Mouse (Mus musculus): ENCODE results near the gene B4galnt1. TPM values are rescaled to one million over a fixed set of nuclear protein-coding genes. Genes with fewer than 3 reads are reported as not detected.
"Not testable (repeated sequence)": the region's sequence is repeated elsewhere in the genome, so short reads cannot be mapped to it uniquely, and the experiment has no call there.

The B4galnt1 gene
- polyA plus RNA-seq, 1 experiment: 76.1 TPM

DNA sequence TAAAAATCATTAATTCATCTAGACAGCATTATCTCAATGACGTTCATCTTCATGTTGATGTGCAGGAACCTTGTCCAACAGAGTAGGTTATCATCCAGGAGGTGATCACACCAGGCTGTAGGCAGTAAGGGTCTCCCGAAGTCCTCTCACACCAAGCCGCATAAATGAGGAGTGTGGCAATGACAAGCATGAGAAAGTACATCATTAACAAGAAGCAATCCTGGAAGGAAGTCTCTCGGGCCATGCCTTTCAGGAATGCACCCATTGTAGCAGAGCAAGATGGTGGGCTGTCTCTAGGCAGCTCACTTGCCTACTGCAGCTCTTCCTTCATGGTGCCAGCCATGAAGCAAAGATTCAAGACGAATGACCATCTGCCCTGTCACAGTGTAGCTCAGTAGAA is 10.4 kb upstream of the B4galnt1 start:
- Histone ChIP-seq H3K27me3 (replicated peaks) (peaks cover 2% of the 10 kb centered on the region), H3K9me3 (0 out of 2 replicates have a peak, but pooled peaks cover 4% of the 10 kb centered on the region), H3K4me3 (replicated peaks) (no peak overlapping the region), H3K4me1 (peaks cover 18% of the 10 kb centered on the region), H3K36me3 (replicated peaks; ENCODE audit: low read length) (no peaks in the 10 kb centered on the region)
- TF ChIP-seq GATA1 (IDR thresholded peaks at IDR 0.05; ENCODE audit: borderline replicate concordance, low read length) (no peak), FLI1 (IDR thresholded peaks at IDR 0.05; ENCODE audit: low read length) (no peak)

DNA sequence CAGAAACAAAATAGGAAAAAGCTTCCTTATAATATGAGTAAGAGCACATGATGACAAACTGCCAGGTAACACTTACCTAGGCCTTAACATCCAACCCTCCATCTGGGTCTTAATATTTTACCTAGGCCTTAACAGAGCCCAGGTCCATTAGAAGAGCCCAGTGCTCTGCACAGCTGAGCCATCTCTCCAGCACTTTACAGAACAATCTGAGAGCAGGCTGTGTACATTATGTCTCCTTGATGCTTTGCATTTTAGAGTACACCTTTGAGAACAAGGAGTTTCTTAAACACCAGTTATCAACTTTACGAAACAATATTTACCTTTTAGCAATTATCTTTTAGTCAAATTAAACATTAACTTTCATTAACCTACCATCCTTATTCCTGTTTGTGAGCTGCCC is 8.9 kb upstream of the B4galnt1 start:
- Histone ChIP-seq H3K36me3 (replicated peaks; ENCODE audit: low read length) (no peaks in the 10 kb centered on the region), H3K9me3 (0 out of 2 replicates have a peak, but pooled peaks cover 4% of the 10 kb centered on the region), H3K4me1 (peaks cover 3% of the 10 kb centered on the region), H3K4me3 (replicated peaks) (no peak overlapping the region), H3K27me3 (replicated peaks) (peaks cover 2% of the 10 kb centered on the region)
- TF ChIP-seq GATA1 (IDR thresholded peaks at IDR 0.05; ENCODE audit: borderline replicate concordance, low read length): no peak

DNA sequence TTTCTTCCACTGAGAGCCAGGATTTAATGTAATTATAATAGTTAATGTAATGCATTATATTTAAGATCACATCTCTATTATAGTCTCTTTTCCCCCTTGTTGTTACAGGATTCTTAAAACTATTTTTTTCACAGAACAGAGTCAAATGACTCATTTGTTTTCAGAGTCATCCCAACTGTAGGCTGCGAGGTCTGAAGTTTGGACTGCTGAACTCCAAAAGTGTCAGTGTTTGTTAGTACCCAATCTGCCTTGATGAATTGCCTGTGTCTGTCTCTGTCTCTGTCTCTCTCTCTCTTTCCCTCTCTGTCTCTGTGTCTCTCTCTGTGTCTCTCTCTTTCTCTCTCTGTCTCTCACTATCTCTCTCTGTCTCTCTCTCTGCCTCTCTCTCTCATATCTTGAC is 8.5 kb upstream of the B4galnt1 start:
- H3K4me3 ChIP-seq (replicated peaks): no peak overlapping the region
- H3K27me3 ChIP-seq (replicated peaks): peaks cover 2% of the 10 kb centered on the region
- H3K9me3 ChIP-seq: 0 out of 2 replicates have a peak, but pooled peaks cover 4% of the 10 kb centered on the region
- H3K36me3 ChIP-seq (replicated peaks; ENCODE audit: low read length): no peaks in the 10 kb centered on the region
- H3K4me1 ChIP-seq: no peaks in the 10 kb centered on the region
- TF ChIP-seq GATA1 (IDR thresholded peaks at IDR 0.05; ENCODE audit: borderline replicate concordance, low read length): no peak
- no peak for TF ChIP-seq FLI1 (IDR thresholded peaks at IDR 0.05; ENCODE audit: low read length)

DNA sequence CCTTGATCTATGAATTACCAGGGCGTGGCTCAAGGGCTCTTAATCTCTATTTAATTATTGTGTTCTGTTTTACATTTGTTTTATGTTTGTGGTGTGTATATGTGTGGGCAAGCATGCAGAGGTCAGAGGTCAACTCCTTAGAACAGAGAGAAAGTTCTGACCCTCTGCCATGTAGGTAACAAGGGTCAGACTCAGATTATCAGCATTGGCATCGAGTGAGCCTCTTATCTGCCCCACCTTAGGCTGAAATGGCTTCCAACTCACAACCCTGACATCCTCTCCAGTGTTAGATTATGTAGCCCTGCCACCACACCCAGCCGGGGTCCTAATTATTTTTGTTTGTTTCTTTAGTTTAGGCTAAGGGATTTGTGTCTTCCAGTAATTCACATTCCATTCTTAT is 6.6 kb upstream of the B4galnt1 start:
- TF ChIP-seq FLI1 (IDR thresholded peaks at IDR 0.05; ENCODE audit: low read length) (no peak), GATA1 (IDR thresholded peaks at IDR 0.05; ENCODE audit: borderline replicate concordance, low read length) (no peak)
- Histone ChIP-seq H3K9me3 (no peaks in the 10 kb centered on the region), H3K36me3 (replicated peaks; ENCODE audit: low read length) (no peaks in the 10 kb centered on the region), H3K4me3 (replicated peaks) (no peak overlapping the region), H3K4me1 (peaks cover 10% of the 10 kb centered on the region), H3K27me3 (replicated peaks) (peaks cover 2% of the 10 kb centered on the region)

DNA sequence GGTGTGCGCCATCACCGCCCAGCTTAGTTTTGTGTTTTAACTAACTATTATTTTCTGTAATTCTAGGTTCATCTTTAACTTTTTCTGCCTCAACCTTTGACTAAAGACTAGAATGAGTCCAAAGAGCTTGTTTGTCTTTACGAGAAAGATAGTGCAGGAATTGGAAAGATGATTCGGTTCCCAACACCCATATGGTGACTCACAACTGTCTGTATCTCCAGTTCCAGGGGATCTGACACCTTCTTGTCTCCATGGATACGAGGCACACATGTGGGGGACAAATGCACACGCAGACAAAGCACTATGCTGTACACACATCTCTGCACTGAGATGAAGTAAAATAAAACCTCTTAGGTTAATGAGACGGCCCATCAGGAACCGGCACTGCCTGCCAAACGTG is 4.9 kb upstream of the B4galnt1 start:
- H3K9me3 ChIP-seq: no peaks in the 10 kb centered on the region
- H3K27me3 ChIP-seq (replicated peaks): no peaks in the 10 kb centered on the region
- no peaks in the 10 kb centered on the region for H3K36me3 ChIP-seq (replicated peaks; ENCODE audit: low read length)
- H3K4me3 ChIP-seq (replicated peaks): no peak overlapping the region
- no peak for TF ChIP-seq GATA1 (IDR thresholded peaks at IDR 0.05; ENCODE audit: borderline replicate concordance, low read length)
- no peak for TF ChIP-seq FLI1 (IDR thresholded peaks at IDR 0.05; ENCODE audit: low read length)
- H3K4me1 ChIP-seq: peaks cover 20% of the 10 kb centered on the region

DNA sequence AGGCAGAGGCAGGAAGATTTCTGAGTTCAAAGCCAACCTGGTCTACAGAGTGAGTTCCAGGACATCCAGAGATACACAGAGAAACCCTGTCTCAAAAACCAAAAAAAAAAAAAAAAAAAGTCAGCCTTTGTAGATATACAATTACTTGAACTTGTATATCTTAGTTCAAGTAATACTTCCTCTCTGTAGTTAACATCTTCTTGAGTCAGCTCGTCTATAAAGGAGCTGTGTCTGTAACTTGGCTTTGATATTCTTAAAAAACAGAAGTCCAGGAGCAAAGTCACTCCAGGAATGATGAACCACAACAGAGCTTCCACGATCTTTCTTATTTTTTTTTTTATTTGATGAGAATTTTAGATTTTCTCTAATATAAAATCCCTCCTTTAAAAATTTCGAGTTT is 4.3 kb upstream of the B4galnt1 start:
- no peak overlapping the region for H3K4me3 ChIP-seq (replicated peaks)
- peaks cover 25% of the 10 kb centered on the region for H3K4me1 ChIP-seq
- no peak for TF ChIP-seq GATA1 (IDR thresholded peaks at IDR 0.05; ENCODE audit: borderline replicate concordance, low read length)
- no peak for TF ChIP-seq FLI1 (IDR thresholded peaks at IDR 0.05; ENCODE audit: low read length)
- H3K27me3 ChIP-seq (replicated peaks): peaks cover 4% of the 10 kb centered on the region
- no peaks in the 10 kb centered on the region for H3K36me3 ChIP-seq (replicated peaks; ENCODE audit: low read length)
- H3K9me3 ChIP-seq: no peaks in the 10 kb centered on the region

DNA sequence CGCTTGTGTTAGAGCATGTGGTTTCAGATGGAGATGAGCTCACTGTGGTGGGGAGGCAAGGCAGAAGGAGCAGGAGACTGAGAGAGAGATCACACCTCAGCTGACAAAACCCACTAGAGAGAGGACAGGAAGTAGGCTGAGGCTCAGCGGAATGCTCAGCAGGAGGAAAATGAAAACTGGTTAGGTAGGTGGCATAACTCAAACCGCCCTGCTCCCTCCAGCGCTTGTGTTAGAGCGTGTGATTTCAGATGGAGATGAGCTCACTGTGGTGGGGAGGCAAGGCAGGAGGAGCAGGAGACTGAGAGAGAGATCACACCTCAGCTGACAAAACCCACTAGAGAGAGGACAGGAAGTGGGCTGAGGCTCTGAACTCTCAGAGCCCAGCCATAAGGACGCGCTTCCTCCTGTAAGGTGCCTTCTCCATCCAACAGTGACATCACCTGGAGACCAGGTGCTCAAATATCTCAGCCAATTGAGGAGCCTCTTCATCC is 2.2 kb upstream of the B4galnt1 start:
- H3K4me1 ChIP-seq: peaks cover 46% of the 10 kb centered on the region
- H3K27me3 ChIP-seq (replicated peaks): peaks cover 16% of the 10 kb centered on the region

DNA sequence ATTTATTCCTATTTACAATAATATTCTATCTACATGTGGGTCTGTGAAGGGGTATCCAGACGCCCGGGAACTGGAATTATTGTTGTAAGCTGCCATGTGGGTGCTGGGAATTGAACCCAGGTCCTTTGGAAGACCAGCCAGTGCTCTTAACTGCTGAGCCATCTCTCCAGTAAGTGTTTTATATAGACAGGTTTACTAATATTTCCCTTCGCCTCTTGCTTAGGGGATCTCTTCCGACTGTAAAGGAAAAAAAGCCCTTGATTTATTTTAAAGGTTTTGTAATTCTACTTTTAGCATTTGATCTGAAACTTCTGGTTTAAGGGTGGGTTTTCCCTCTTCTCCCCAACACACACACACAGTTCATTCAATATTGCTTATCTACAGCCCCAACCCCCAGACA is 835 bp upstream of the B4galnt1 start:
- Histone ChIP-seq H3K9me3 (no peaks in the 10 kb centered on the region), H3K27me3 (replicated peaks) (peaks cover 16% of the 10 kb centered on the region), H3K36me3 (replicated peaks; ENCODE audit: low read length) (peaks cover 21% of the 10 kb centered on the region), H3K4me3 (replicated peaks) (peak overlapping the region; percentile 97), H3K4me1 (peaks cover 49% of the 10 kb centered on the region)
- TF ChIP-seq FLI1 (IDR thresholded peaks at IDR 0.05; ENCODE audit: low read length): no peak
- no peak for TF ChIP-seq GATA1 (IDR thresholded peaks at IDR 0.05; ENCODE audit: borderline replicate concordance, low read length)

More for the DNA sequence above, 2.2 kb upstream of the B4galnt1 start:
- H3K9me3 ChIP-seq; H3K4me3 ChIP-seq (replicated peaks): not testable (repeated sequence)
- peaks cover 11% of the 10 kb centered on the region for H3K36me3 ChIP-seq (replicated peaks; ENCODE audit: low read length)

DNA sequence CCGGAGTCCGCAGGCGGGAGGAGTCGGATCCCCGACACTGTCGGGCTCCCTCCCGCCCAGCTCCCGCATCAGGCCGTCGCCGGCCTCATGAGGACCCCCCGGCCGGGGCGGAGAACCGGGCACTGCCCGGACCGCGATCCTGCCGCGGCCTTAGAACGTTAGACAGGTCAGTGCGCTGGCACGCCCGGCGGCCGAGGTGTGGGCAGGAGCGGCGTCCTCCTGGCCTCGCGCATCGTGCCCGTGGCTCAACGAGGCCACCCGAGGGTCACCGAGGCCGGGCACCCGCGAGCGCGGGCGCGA is 279 bp downstream of the B4galnt1 start:
- H3K4me1 ChIP-seq: peaks cover 53% of the 10 kb centered on the region
- peak overlapping the region; percentile 97 for H3K4me3 ChIP-seq (replicated peaks)
- no peaks in the 10 kb centered on the region for H3K9me3 ChIP-seq
- TF ChIP-seq FLI1 (IDR thresholded peaks at IDR 0.05; ENCODE audit: low read length): no peak
- no peak for TF ChIP-seq GATA1 (IDR thresholded peaks at IDR 0.05; ENCODE audit: borderline replicate concordance, low read length)
- peaks cover 16% of the 10 kb centered on the region for H3K27me3 ChIP-seq (replicated peaks)
- peaks cover 31% of the 10 kb centered on the region for H3K36me3 ChIP-seq (replicated peaks; ENCODE audit: low read length)

DNA sequence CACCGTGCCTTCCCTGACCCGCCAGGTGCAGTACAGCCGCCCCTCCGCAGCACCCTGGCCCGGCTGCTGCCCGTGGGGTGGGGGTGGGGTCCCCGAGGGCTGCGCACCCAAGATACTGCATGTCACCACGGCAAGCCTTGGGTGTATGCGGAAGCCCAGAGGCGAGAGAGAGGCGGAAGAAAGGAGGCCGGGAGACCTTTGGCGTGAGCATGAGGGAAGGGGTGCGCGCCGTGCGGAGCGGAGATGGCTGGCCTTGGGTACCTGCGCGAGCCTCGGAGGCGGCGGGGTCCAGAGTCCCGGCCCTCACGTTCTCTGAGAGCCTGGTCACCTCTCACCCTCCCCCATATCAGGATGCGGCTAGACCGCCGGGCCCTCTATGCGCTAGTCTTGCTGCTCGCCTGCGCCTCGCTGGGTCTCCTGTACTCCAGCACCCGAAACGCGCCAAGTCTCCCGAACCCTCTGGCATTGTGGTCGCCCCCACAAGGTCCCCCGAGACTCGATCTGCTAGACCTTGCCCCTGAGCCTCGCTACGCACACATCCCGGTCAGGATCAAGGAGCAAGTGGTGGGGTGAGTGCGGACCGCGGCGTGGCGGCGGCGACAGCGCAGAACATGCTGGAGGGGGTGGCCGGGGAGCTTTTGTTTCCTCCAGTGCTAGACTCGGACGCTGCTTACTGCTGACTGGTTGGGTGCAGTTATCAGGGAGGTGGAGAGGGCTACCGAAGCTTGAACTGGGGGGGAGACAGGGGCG is 804 bp downstream of the B4galnt1 start:
- peak overlapping the region; percentile 97 for H3K4me3 ChIP-seq (replicated peaks)
- peaks cover 58% of the 10 kb centered on the region for H3K4me1 ChIP-seq
- peaks cover 35% of the 10 kb centered on the region for H3K36me3 ChIP-seq (replicated peaks; ENCODE audit: low read length)

DNA sequence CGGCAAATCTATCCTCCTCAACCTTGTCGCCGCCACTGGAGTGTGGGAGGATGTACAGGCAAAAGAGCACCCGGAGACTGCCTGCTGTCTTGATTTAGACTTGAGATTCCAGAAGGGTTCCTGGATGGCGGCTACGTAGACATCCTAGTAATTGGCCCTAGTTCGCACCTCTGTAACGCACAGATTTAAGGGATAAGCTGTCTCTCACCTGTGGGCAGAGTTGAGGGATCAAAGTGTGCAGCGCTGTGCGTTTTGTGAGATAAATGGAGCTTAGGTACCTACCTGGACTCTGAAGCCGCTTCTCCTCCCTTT is 1.3 kb downstream of the B4galnt1 start:
- peak overlapping the region; percentile 97 for H3K4me3 ChIP-seq (replicated peaks)
- peaks cover 63% of the 10 kb centered on the region for H3K4me1 ChIP-seq
- peaks cover 16% of the 10 kb centered on the region for H3K27me3 ChIP-seq (replicated peaks)
- H3K9me3 ChIP-seq: no peaks in the 10 kb centered on the region
- TF ChIP-seq FLI1 (IDR thresholded peaks at IDR 0.05; ENCODE audit: low read length) (no peak), GATA1 (IDR thresholded peaks at IDR 0.05; ENCODE audit: borderline replicate concordance, low read length) (no peak)
- H3K36me3 ChIP-seq (replicated peaks; ENCODE audit: low read length): peaks cover 40% of the 10 kb centered on the region

More for the DNA sequence above, 804 bp downstream of the B4galnt1 start:
- no peak for TF ChIP-seq FLI1 (IDR thresholded peaks at IDR 0.05; ENCODE audit: low read length)
- TF ChIP-seq GATA1 (IDR thresholded peaks at IDR 0.05; ENCODE audit: borderline replicate concordance, low read length): no peak
- H3K27me3 ChIP-seq (replicated peaks): peaks cover 16% of the 10 kb centered on the region
- H3K9me3 ChIP-seq: no peaks in the 10 kb centered on the region
